Mouse (Mus musculus) urinary bladder, postnatal 36 days (tissue): Measurements from ENCODE around the gene Ppp2r3d.

Source experiments
- DNase-seq, 2 experiments: peaks; one replicate each; pipeline ENCODE4 v3.0.0; 2022; ENCODE audit warnings: low spot score in 2 of 2, mixed read lengths in 1 of 2

The Ppp2r3d gene

DNA sequence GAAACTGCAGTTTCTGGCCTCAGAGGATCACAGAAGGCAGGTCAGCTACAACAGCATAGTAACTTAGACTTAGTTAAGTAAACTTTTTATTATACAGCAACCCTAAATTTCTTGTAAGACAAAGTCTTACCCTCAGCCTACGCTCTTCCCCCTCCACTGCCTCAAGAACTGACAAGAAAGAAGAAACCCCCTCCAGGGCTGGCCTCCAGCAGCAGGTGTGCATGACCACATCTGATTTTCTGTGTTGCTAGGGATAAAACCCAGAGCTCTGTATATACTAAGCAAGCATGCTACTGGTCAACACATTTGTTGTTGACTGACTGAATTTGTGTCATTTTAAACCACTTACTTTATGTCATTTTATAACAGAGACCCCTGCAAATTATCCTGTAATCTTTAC is 65.1 kb downstream of the Ppp2r3d start:
- no peak for DNase-seq

DNA sequence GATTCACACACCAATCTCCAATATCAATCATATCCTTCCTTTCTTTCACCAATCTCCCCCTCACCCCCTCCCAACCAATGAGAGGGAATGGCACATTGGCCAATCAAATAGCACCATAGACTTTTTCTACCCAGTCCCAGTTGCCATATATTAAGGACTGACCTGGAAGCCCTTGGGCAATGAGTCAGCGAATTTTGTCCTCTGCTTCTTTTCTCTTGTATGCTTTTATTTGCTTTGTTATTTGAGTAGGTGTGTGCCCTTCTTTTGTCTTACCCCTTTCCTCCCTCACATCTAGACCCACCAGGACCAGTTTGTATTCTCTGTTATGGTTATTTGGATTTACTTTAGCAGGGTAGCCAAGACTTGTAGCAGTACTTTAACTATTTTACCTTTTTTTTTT is 68.1 kb downstream of the Ppp2r3d start:
- DNase-seq = no peak
